Mouse (Mus musculus) stomach, postnatal 0 days (tissue): ENCODE measurements at regions not wholly inside any gene's neighbourhood (a gene's known extent, or its start where the extent isn't known, plus 50 kb on each side); places are given as distances from the start of the nearest gene placed in this dataset.
A peak's percentile ranks its signal among the peaks of the same experiment; 100 is the strongest.

ENCODE experiments used
- ATAC-seq: fragments of 200-750 bp; cut with Nextera tagmentation; 2 replicates; pipeline ENCODE4 v1.8.0; 2017; ENCODE audit not compliant: low FRiP score, low TSS enrichment
- DNase-seq: peaks from one replicate; pipeline ENCODE4 v3.0.0-alpha.2; 2016; ENCODE audit warnings: low spot score
- H3K27ac ChIP-seq: fragments of 300-500 bp; sonication (generic); replicated peaks from 2 replicates; pipeline ENCODE4 v1.5.1; 2014; ENCODE audit warnings: mild to moderate bottlenecking, control low read depth
- H3K27me3 ChIP-seq: fragments of 300-500 bp; sonication (generic); 2 replicates; pipeline ENCODE4 v1.6.1; 2014; ENCODE audit warnings: low read length; ENCODE audit not compliant: control insufficient read depth, insufficient read depth
- H3K36me3 ChIP-seq: fragments of 300-500 bp; sonication (generic); 2 replicates; pipeline ENCODE4 v1.6.1; 2014; ENCODE audit warnings: low read length, mixed read lengths; ENCODE audit not compliant: control insufficient read depth, insufficient read depth
- H3K4me1 ChIP-seq: fragments of 300-500 bp; sonication (generic); replicated peaks from 2 replicates; pipeline ENCODE4 v1.6.1; 2014; ENCODE audit warnings: antibody characterized with exemption; ENCODE audit not compliant: control insufficient read depth, insufficient read depth
- H3K4me2 ChIP-seq: fragments of 300-500 bp; sonication (generic); replicated peaks from 2 replicates; pipeline ENCODE4 v1.6.1; 2014; ENCODE audit warnings: low read depth, mild to moderate bottlenecking, control low read depth, moderate library complexity
- H3K4me3 ChIP-seq: fragments of 300-500 bp; sonication (generic); 2 replicates; pipeline ENCODE4 v1.5.1; 2014; ENCODE audit warnings: low read depth, low read length, control low read depth
- H3K9ac ChIP-seq: fragments of 300-500 bp; sonication (generic); 2 replicates; pipeline ENCODE4 v1.6.1; 2014; ENCODE audit warnings: mild to moderate bottlenecking, low read length, control low read depth, mixed read lengths
- H3K9me3 ChIP-seq: fragments of 300-500 bp; sonication (generic); 2 replicates; pipeline ENCODE4 v1.6.1; 2016; ENCODE audit warnings: low read length; ENCODE audit not compliant: control insufficient read depth
- CTCF ChIP-seq: IDR thresholded peaks from 2 replicates; pipeline ENCODE4 v1.5.1; 2016; ENCODE audit warnings: antibody characterized with exemption, low read depth, mild to moderate bottlenecking, moderate library complexity
- EP300 ChIP-seq: optimal IDR thresholded peaks from 2 replicates; pipeline ENCODE3; 2016; ENCODE audit warnings: antibody characterized with exemption
- WGBS: fragments of 180-500 bp; shearing (Covaris S2); extraction: QIAGEN DNeasy Blood & Tissue Kit; methylation state at CpG from one replicate; pipeline ENCODE4 v1.1.7; 2014; 5-methylcytosine and 5-hydroxymethylcytosine counted together

DNA sequence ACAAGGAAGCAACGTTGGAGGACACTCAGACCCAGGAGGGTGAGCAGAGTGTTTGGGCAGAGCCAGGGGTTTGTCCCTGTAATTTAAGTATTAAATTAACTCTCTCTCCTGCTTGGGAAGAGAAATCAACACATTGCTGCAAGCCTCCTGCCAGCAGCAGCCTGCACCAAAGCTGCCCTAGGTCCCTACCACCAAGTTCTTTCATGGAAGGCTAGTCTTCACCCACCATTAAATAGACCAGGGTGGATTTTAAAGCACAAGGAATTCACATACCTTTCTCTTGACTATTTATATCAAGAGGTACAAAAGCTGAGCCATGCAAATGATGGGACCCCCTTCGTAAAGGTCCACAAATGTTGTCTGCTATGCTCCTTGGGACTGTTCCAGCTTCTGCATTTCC is 165.9 kb downstream of the Sptssa start:
- no peak overlapping the region for H3K4me3 ChIP-seq
- no peak for TF ChIP-seq EP300
- TF ChIP-seq CTCF, result no peak
- no peaks in the 10 kb centered on the region for H3K27me3 ChIP-seq
- H3K27ac ChIP-seq, result no peak overlapping the region
- H3K9ac ChIP-seq, result no peak overlapping the region
- H3K9me3 ChIP-seq, result no peaks in the 10 kb centered on the region
- ATAC-seq (no peak), DNase-seq (no peak)
- peaks cover 3% of the 10 kb centered on the region; the same call in 1 of the 2 replicates for H3K4me1 ChIP-seq
- no peaks in the 10 kb centered on the region for H3K36me3 ChIP-seq
- no peak overlapping the region for H3K4me2 ChIP-seq
- 73% methylated on average over 2 of the region's 2 CpGs for WGBS

DNA sequence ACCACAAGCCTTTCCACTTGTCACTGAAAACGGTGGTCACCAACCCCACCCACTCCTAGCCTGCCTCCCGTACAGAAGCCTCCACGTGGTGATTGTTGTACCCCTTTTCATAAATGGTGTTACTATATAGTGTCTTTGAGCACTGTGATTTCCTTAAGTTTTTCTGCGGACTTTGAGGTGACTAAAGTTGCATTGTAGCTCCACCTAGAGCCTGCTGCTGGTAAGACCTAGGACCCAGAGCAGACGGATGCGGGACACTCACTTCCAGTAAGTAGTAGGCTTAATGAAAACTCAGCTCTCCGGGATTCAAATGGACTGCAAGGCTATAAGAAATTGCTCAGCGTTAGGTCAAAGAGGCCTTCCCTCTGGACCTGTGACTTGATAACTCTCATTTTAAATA is 166.7 kb downstream of the Sptssa start:
- peak; percentile 79 for DNase-seq
- Histone ChIP-seq H3K4me1 (peaks cover 3% of the 10 kb centered on the region; the same call in 1 of the 2 replicates), H3K27ac (no peak overlapping the region), H3K36me3 (no peaks in the 10 kb centered on the region), H3K4me2 (0 out of 2 replicates have a peak overlapping the region, but pooled peaks have one; percentile 20), H3K27me3 (no peaks in the 10 kb centered on the region), H3K9ac (no peak overlapping the region), H3K9me3 (no peaks in the 10 kb centered on the region), H3K4me3 (no peak overlapping the region)
- ATAC-seq, result peak; percentile 68
- 2% methylated on average over 8 of the region's 8 CpGs for WGBS
- TF ChIP-seq EP300, result no peak
- peak; percentile 91 for TF ChIP-seq CTCF

DNA sequence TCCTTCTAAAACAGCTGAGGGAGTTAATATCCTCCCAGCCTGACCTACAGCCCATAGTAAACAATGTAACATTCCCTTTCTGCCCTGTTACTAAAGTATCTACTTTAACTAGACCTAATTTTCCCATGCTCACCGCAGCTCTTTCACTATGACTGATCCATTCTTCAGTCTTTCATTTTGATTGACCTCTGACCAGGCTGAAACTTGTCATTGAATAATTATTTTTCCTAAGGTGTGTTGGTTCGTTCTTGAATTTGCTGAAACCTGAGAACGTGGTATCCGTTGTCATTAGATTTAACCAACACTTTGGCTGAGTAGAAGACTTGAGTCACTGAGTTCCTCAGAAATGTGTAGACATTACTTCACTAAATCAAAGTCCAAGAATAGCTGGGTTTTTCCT is 168.7 kb downstream of the Sptssa start:
- Histone ChIP-seq H3K9me3 (no peaks in the 10 kb centered on the region), H3K9ac (no peak overlapping the region), H3K4me2 (no peak overlapping the region), H3K4me3 (no peak overlapping the region), H3K4me1 (peaks cover 1% of the 10 kb centered on the region; the same call in 1 of the 2 replicates), H3K27me3 (no peaks in the 10 kb centered on the region), H3K27ac (no peak overlapping the region), H3K36me3 (no peaks in the 10 kb centered on the region)
- ATAC-seq (no peak), DNase-seq (no peak)
- 51% methylated on average over 4 of the region's 4 CpGs for WGBS
- TF ChIP-seq CTCF, result no peak
- TF ChIP-seq EP300, result no peak

DNA sequence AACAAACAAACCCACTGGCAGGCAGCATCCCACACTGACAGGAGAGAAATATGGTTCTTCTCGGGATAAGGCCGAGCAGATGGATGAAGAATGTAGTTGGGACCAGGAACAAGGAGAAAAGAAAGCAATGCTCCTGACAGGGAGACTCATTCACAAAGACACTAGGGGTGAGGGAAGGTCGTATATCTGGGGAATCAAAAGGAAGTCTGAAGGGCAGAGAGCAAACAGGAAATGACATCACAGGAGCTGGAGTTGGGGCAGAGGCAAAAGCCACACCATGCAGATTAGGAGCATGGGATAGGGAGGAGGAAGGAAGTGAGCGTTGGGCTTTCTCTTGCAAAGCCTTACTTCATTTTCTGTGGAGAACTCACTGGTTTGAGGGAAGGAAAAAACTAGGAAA is 174.4 kb downstream of the Sptssa start:
- no peaks in the 10 kb centered on the region for H3K36me3 ChIP-seq
- DNase-seq (no peak), ATAC-seq (no peak)
- H3K9me3 ChIP-seq, result no peaks in the 10 kb centered on the region
- no peak overlapping the region for H3K4me3 ChIP-seq
- no peaks in the 10 kb centered on the region for H3K4me1 ChIP-seq
- TF ChIP-seq EP300, result no peak
- TF ChIP-seq CTCF, result no peak
- WGBS, result 54% methylated on average over 4 of the region's 4 CpGs
- no peak overlapping the region for H3K4me2 ChIP-seq
- no peak overlapping the region for H3K27ac ChIP-seq
- H3K9ac ChIP-seq, result no peak overlapping the region
- no peaks in the 10 kb centered on the region for H3K27me3 ChIP-seq

DNA sequence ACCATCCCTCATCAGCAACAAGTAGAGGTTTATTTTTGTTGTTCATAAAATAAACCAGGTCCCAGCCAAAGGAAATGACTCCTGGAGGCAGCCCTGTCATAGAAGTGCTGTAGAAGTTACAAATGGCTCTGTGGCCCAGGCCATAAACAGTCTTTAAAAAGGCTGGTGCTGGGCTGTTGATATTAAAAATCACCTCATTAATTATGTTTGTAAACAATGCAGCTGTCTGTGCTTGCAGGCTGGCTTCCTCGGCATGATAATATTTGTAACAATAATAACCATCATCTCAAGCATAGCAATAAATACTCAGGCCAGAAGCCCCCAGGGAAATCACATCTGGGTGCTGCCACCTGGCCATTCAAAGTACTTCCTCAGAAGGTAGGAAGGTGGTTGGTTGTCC is 176.5 kb downstream of the Sptssa start:
- ATAC-seq (no peak), DNase-seq (no peak)
- no peak for TF ChIP-seq CTCF
- TF ChIP-seq EP300, result no peak
- H3K4me2 ChIP-seq, result no peak overlapping the region
- no peak overlapping the region for H3K4me3 ChIP-seq
- no peaks in the 10 kb centered on the region for H3K9me3 ChIP-seq
- no peaks in the 10 kb centered on the region for H3K4me1 ChIP-seq
- H3K9ac ChIP-seq, result no peak overlapping the region
- H3K36me3 ChIP-seq, result no peaks in the 10 kb centered on the region
- no peaks in the 10 kb centered on the region for H3K27me3 ChIP-seq
- H3K27ac ChIP-seq, result no peak overlapping the region
- WGBS, result 41% methylated on average over 1 of the region's 1 CpGs

DNA sequence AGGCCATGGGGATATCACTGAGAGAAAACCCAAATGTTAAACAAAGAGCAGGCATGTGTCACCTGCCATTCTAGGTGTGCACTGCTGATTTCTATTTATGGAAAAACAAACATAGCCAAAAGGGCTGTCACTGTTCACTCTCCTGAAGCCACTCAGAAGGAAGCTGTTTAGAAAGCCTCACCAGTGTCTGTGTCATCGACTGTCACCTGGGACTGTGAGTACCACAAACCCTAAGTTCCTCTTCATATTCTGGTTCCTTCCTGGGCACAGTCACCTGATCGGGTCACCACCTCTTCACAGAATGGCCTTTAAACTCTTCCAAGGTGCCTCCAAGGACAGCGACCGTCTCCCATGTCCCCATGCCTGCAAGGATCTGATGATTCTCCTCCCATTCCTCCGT is 183.5 kb downstream of the Sptssa start:
- no peaks in the 10 kb centered on the region for H3K9me3 ChIP-seq
- DNase-seq, result no peak
- TF ChIP-seq EP300 (no peak), CTCF (no peak)
- H3K9ac ChIP-seq, result no peak overlapping the region
- no peak overlapping the region for H3K4me2 ChIP-seq
- no peaks in the 10 kb centered on the region for H3K27me3 ChIP-seq
- no peak overlapping the region for H3K4me3 ChIP-seq
- H3K27ac ChIP-seq, result no peak overlapping the region
- H3K36me3 ChIP-seq, result no peaks in the 10 kb centered on the region
- H3K4me1 ChIP-seq, result no peaks in the 10 kb centered on the region
- 83% methylated on average over 5 of the region's 5 CpGs for WGBS
- ATAC-seq, result peak; percentile 24; the same call in 1 of the 2 replicates
